Mouse (Mus musculus) T-helper 1 cell (primary cell): ENCODE measurements around the gene Ppp1r32.

Experiments
- in situ Hi-C: fragments of 300-600 bp; cut with MboI, MseI; formaldehyde crosslinking; loops from one replicate; pipeline ENCODE4 v1.15.1; 2025; ENCODE audit warnings: high pct_unique_total_duplicates

Ppp1r32 gene

GRCm38 (mm10) chr19:10458096-10458495, 24.6 kb downstream of the Ppp1r32 start:
- in situ Hi-C loops, result no loop called here

- in situ Hi-C loops, result no loop called here
These were observed 25.3 kb downstream of the Ppp1r32 start for GRCm38 (mm10) chr19:10457484-10457800.

DNA sequence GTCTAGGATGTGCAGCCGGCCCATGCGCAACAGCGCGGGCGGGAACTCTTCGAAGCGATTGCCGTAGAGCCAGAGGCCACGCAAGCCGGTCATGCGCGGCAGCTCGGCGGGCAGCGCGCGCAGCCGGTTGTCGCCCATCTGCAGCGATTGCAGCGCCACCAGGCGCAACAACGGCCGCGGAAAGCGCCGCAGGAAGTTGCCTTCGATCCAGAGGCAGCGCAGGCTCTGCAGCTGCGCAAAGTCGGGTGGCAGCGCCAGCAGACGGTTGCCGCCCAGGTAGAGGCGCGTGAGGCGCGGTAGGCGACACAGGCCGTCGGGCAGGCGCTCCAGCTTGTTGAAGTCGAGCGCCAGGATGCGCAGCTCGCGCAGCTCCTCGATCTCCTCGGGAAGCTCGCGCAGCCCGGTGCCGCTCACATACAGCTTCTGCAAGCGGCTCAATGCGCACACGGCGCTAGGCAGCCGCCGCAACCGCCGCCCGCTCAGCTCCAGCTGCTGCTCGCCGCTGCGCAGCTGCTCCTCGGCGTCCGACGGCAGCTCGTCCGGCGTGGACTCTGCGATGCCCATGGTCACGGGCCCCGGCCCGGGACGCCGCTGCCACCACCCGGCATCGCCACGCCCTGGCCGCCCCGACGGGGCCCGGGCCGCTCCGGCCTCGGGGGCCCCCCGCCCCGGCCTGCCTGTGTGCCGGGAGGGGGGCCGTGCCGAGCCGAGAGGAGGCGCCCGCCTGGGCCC, 25.8 kb downstream of the Ppp1r32 start, which contains the start of gene Lrrc10b:
TSS of gene Lrrc10b (minus strand) at position 722 of the 732 bp plus-strand sequence.
- in situ Hi-C loops, result no loop called here

- in situ Hi-C loops, result no loop called here
These were observed 27.3 kb downstream of the Ppp1r32 start for GRCm38 (mm10) chr19:10455437-10455806.

DNA sequence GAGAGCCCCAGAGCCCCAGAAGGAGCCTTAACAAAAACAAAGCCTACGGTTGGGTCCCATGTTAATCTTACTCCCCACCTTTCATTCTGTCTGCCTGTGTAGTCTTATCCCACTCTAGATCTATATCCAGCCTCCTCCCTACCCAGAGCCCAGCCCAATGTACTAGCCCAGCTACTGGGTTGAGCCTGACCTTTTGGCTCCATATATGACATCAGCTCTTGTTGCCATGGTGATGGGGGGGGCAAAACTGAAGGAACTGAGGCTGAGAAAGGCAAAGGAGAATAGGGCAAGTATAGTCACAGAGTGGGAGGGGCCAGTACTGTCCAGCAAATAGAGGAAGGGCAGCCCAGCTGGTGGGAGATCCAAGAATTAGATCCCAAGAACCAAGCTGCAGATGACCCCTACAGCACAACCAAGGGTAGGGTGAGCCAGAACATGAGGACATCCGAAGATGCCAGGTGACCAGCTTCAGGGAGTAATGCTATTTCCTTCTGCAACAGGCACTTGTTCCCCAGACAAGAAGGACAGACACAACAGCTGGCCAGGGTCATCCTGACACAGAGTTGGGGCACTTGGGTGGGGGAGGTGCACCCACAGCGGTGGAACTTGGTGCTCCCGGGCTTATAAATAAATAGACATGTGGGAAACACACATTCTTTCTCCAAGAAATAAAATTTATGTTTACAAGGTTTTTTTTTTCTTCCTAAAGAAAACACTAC, 27.9 kb downstream of the Ppp1r32 start:
- in situ Hi-C loops, result loop anchor here (5.0 kb wide), 1 partner anchor 32 kb away; no protein-coding TSS in a partner anchor

DNA sequence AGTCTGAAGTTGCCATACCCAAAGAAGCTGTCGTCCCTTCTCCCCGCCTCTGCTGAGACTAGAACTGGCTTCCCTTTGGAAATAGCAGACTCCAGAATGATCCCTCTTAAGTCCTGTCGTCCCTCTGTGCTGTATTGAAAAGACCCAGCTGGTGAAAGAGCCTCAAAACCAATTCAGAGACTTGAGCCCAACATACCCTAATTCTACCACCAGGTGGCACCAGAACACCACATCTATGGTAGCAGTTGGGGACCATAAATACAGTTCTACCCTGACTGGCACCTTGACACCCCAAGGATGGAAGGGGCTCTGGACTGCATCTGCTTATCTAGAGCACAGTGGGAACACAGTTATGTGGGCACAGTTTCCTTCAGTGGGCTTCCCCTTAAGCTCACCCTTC, 33.0 kb downstream of the Ppp1r32 start:
- in situ Hi-C loops, result loop anchor here (5.0 kb wide), 1 partner anchor 38 kb away; no protein-coding TSS in a partner anchor

- in situ Hi-C loops, result no loop called here
These were observed 33.5 kb downstream of the Ppp1r32 start for GRCm38 (mm10) chr19:10449190-10449589.

DNA sequence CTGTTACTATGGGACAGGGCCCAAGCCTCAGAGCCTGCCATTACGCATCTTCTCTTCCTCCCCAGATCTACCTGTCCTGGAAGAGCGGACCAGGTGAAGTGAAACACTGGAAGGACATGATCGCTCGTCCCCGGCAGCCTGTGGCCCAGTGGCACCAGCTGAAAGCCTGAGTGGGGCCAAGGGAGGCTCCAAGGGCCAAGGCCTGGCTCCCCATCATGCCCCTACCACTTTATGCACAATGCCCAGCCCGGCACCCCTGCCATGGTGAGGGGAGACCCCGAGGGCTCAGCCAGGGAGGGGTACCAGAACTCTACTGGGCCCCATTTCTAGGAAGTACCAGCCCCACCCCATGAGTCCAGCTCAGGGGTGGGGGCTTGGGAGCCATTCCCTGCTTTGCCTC, 34.5 kb downstream of the Ppp1r32 start:
- in situ Hi-C loops, result no loop called here

DNA sequence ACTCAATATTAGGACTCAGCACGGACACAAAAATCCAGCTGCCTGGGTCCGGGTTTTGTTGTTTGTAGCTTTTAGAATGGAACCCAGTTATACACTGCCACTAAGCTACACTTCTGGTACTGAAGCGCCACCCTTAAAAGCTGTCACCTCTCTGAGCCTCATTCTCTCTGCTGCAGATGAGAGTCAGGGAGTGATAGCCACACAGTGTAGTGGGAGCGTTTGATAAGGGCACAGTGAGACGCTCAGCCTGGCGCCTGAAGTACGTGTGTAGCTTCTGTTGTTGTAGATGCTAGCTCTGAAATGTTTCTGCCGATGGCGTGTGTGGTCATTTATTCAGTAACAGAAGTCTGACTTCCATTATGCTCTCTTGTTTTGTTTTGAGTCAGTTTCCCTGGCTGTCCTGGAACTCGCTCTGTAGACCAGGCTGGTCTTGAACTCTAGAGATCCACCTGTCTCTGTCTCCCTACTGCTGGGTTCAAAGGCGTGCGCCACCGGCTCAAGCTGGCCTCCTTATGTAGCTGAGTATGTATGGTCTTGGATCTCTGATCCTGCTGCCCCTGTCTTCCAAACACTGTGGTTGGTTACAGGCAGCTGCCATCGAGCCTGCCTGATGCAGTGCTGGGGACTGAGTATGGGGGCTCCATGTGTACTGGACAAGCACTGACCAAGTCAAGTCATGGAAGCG, 37.9 kb downstream of the Ppp1r32 start:
- in situ Hi-C loops, result no loop called here

DNA sequence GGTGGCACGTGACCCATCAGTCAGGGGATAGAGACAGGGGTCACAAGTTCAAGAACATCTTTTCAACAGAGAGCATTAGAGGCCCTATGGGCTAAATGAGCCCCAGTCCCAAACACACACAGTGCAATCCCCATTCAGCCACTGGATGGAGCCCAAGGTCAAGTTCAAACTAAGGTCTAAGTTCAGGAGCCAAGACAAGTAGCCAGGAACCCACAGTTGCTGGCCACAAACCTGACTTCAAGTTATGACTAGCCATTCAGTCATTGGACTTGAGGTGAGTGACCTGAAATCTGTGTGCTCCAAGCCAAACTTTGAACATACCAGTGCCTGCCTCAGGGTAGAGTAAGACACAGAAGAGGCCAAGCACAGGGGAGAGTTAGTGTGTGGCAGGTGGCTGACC, 45.2 kb downstream of the Ppp1r32 start:
- in situ Hi-C loops, result no loop called here

- in situ Hi-C loops, result no loop called here
These were observed 46.0 kb downstream of the Ppp1r32 start for GRCm38 (mm10) chr19:10436726-10437125.

DNA sequence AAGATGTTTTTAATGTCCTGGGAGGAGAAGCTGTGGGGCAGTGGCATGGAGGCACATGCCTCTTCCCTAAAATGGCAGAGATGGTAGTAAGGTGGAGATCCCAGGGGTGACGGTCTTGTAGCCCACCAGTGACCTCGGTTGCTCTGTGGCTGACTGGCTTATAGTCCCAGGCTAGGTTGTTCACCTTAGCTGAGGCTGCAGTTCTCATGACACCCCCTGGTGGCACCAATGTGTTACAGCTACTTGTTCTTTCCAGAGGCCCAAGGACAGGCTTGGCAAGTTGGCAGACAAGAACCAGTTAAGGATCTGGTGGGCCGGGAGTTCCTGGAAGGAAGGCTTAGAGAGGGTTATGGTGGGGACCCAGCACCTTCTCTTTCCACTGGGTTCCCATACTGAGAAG, 46.8 kb downstream of the Ppp1r32 start:
- in situ Hi-C loops, result no loop called here

DNA sequence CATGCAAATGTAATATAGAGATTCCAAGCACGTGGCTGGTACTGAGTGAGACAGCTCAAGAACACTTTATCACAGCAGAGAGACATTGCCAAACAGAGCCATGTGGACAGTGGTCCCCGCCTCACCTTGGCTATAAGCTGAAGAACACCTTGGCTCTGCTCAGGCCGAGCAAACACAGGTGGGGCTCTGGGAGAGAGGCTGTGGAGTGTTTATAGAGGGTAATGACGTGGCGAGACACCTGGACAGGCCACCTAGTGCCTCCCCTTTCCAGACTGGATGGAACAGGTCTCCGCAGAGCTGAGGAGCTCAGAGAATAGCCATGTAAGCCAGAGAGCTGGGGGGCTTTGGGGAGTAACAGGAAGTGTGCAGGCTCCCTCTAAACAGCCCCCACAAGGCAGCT, 47.8 kb downstream of the Ppp1r32 start:
- in situ Hi-C loops, result loop anchor here (5.0 kb wide), 2 partner anchors 93 to 178 kb away; no protein-coding TSS in a partner anchor

- in situ Hi-C loops, result loop anchor here (5.0 kb wide), 2 partner anchors 92 to 177 kb away; no protein-coding TSS in a partner anchor
These were observed 48.7 kb downstream of the Ppp1r32 start for GRCm38 (mm10) chr19:10433879-10434540.

GRCm38 (mm10) chr19:10433225-10433624, 49.5 kb downstream of the Ppp1r32 start:
- in situ Hi-C loops, result loop anchor here (5.0 kb wide), 2 partner anchors 91 to 176 kb away; no protein-coding TSS in a partner anchor

DNA sequence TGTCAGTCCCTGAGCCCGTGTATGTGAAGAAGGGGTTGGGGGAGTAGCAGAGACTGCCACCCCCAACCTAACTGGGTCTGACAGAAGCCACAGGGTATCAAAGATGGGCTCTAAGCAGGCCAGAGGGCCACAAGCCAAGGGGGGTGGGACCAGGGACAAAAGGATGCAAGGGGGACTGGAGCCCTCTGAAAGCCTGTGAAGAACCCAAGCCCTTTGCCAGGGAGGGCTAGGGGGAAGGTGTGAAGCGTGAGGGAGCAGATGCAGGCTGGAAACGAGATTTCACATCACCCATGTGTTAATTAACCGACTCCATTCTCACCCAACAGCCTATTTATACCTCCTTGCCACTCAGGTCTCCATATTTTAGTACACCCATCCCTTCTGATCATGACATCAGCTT, 50.9 kb downstream of the Ppp1r32 start:
- in situ Hi-C loops, result loop anchor here (5.0 kb wide), 2 partner anchors 90 to 175 kb away; no protein-coding TSS in a partner anchor

DNA sequence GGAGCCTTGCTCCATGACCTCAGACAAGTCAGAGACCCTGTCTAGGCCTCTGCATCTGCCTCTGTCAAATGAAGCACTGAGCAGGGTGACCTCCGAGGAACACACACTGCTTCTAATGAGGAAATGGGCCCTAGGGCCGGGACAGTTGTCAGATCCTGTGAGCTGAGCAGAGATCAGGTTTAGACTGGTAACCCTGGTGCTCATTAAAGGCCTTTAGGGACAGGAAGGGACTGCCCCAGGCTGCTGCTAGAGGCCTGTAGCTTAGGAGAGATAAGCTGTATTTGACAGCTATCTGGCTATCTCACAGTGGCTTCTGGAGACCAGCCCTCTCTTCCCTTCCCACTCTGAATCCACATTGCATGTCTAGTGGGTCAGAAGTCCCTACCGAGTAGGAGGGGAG, 51.3 kb downstream of the Ppp1r32 start:
- in situ Hi-C loops, result loop anchor here (5.0 kb wide), 2 partner anchors 89 to 174 kb away; no protein-coding TSS in a partner anchor

GRCm38 (mm10) chr19:10429371-10429770, 53.4 kb downstream of the Ppp1r32 start:
- in situ Hi-C loops, result no loop called here

GRCm38 (mm10) chr19:10427431-10427830, 55.3 kb downstream of the Ppp1r32 start:
- in situ Hi-C loops, result no loop called here

- in situ Hi-C loops, result no loop called here
These were observed 55.9 kb downstream of the Ppp1r32 start for GRCm38 (mm10) chr19:10426793-10427192.

DNA sequence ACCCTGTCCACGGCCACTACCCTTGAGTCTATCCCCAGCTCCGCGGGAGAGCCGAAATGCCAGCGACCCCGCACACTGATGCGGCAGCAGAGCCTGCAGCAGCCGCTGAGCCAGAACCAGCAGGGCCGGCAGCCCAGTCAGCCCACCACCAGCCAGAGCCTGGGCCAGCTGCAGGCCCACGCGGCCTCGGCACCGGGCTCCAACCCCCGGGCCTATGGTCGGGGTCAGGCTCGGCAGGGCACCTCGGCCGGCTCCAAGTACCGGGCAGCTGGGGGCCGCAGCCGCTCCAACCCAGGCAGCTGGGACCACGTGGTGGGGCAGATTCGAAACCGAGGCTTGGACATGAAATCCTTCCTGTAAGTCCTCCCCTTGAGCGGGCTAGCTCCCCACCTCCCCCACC, 56.4 kb downstream of the Ppp1r32 start:
- in situ Hi-C loops, result no loop called here
